Mouse (Mus musculus) heart, embryonic 13.5 days (tissue): ENCODE measurements around the gene Commd1. TPM values are rescaled to one million over a fixed set of nuclear protein-coding genes. Genes with fewer than 3 reads are reported as not detected.

Source experiments
- ATAC-seq: fragments of 200-750 bp; cut with Nextera tagmentation; 2 replicates; pipeline ENCODE4 v1.8.0; 2017; ENCODE audit warnings: moderate TSS enrichment; ENCODE audit not compliant: insufficient number of reproducible peaks, low FRiP score, low TSS enrichment; ENCODE audit errors: extremely low read depth
- H3K27ac ChIP-seq: fragments of 300-500 bp; sonication (generic); replicated peaks from 2 replicates; pipeline ENCODE4 v1.5.1; 2015; ENCODE audit warnings: moderate library complexity, mild to moderate bottlenecking, inconsistent platforms
- H3K27me3 ChIP-seq: fragments of 300-500 bp; sonication (generic); replicated peaks from 2 replicates; pipeline ENCODE4 v1.6.1; 2015; ENCODE audit warnings: mild to moderate bottlenecking, inconsistent platforms
- H3K36me3 ChIP-seq: fragments of 300-500 bp; sonication (generic); 2 replicates; pipeline ENCODE4 v1.6.1; 2015; ENCODE audit warnings: mild to moderate bottlenecking, inconsistent platforms
- H3K4me1 ChIP-seq: fragments of 300-500 bp; sonication (generic); 2 replicates; pipeline ENCODE4 v1.6.1; 2015; ENCODE audit warnings: inconsistent platforms
- H3K4me2 ChIP-seq: fragments of 300-500 bp; sonication (generic); 2 replicates; pipeline ENCODE4 v1.6.1; 2015; ENCODE audit warnings: inconsistent platforms, mild to moderate bottlenecking, moderate library complexity
- H3K4me3 ChIP-seq: fragments of 300-500 bp; sonication (generic); 2 replicates; pipeline ENCODE4 v1.5.1; 2015; ENCODE audit warnings: moderate library complexity, mild to moderate bottlenecking, inconsistent platforms
- H3K9ac ChIP-seq: fragments of 300-500 bp; sonication (generic); 2 replicates; pipeline ENCODE4 v1.6.1; 2015; ENCODE audit warnings: inconsistent platforms, mild to moderate bottlenecking, moderate library complexity
- H3K9me3 ChIP-seq: fragments of 300-500 bp; sonication (generic); 2 replicates; pipeline ENCODE4 v1.6.1; 2016; ENCODE audit warnings: inconsistent platforms
- WGBS: fragments of 180-500 bp; shearing (Covaris S2); methylation state at CpG from one replicate; pipeline ENCODE4 v1.1.7; 2015; ENCODE audit warnings: mixed read lengths; 5-methylcytosine and 5-hydroxymethylcytosine counted together
- polyA plus RNA-seq: library from polyadenylated mRNA; unstranded; fragments of >200 nt; fragmentation: Nextera tagmentation; extraction: Ambion mirVana; gene quantifications from 2 replicates; pipeline ENCODE4 v1.2.1, GENCODE M21; 2015

Commd1 gene
- polyA plus RNA-seq, 1 experiment from 2014 or later, result 309 TPM

GRCm38 (mm10) chr11:22970546-22970945, 11.6 kb downstream of the Commd1 start:
- no peak overlapping the region for H3K27ac ChIP-seq
- no peaks in the 10 kb centered on the region for H3K27me3 ChIP-seq
- peaks cover 12% of the 10 kb centered on the region for H3K4me1 ChIP-seq
- H3K4me3 ChIP-seq, result no peak overlapping the region
- peaks cover 50% of the 10 kb centered on the region for H3K9me3 ChIP-seq
- peaks cover 63% of the 10 kb centered on the region for H3K36me3 ChIP-seq
- no peak overlapping the region for H3K4me2 ChIP-seq
- H3K9ac ChIP-seq, result no peak overlapping the region
- WGBS, result 95% methylated on average over 1 of the region's 1 CpGs
- ATAC-seq, result no peak

GRCm38 (mm10) chr11:22969486-22969885, 12.7 kb downstream of the Commd1 start:
- Histone ChIP-seq H3K4me2 (no peak overlapping the region), H3K36me3 (peaks cover 61% of the 10 kb centered on the region), H3K27ac (no peak overlapping the region), H3K4me3 (no peak overlapping the region), H3K9me3 (peaks cover 50% of the 10 kb centered on the region), H3K9ac (no peak overlapping the region), H3K27me3 (no peaks in the 10 kb centered on the region), H3K4me1 (peaks cover 12% of the 10 kb centered on the region)
- 52% methylated on average over 6 of the region's 6 CpGs for WGBS
- ATAC-seq, result no peak

GRCm38 (mm10) chr11:22965503-22965902, 16.7 kb downstream of the Commd1 start:
- no peak overlapping the region for H3K27ac ChIP-seq
- H3K9ac ChIP-seq, result no peak overlapping the region
- no peaks in the 10 kb centered on the region for H3K27me3 ChIP-seq
- no peak for ATAC-seq
- peaks cover 7% of the 10 kb centered on the region; the same call in 1 of the 2 replicates for H3K4me1 ChIP-seq
- WGBS, result 74% methylated on average over 4 of the region's 4 CpGs
- H3K4me3 ChIP-seq, result no peak overlapping the region
- no peak overlapping the region for H3K4me2 ChIP-seq
- peaks cover 27% of the 10 kb centered on the region for H3K36me3 ChIP-seq
- peaks cover 23% of the 10 kb centered on the region for H3K9me3 ChIP-seq

- ATAC-seq, result no peak
- H3K4me1 ChIP-seq, result peaks cover 7% of the 10 kb centered on the region; the same call in 1 of the 2 replicates
- peaks cover 25% of the 10 kb centered on the region for H3K36me3 ChIP-seq
- no peak overlapping the region for H3K4me2 ChIP-seq
- WGBS, result 64% methylated on average over 4 of the region's 4 CpGs
- H3K27ac ChIP-seq, result no peak overlapping the region
- H3K27me3 ChIP-seq, result no peaks in the 10 kb centered on the region
- H3K9ac ChIP-seq, result no peak overlapping the region
- no peak overlapping the region for H3K4me3 ChIP-seq
- peaks cover 19% of the 10 kb centered on the region for H3K9me3 ChIP-seq
Observed at GRCm38 (mm10) chr11:22964401-22964800, 17.8 kb downstream of the Commd1 start.

GRCm38 (mm10) chr11:22962101-22962500, 20.1 kb downstream of the Commd1 start:
- Histone ChIP-seq H3K36me3 (peaks cover 16% of the 10 kb centered on the region), H3K4me1 (peaks cover 7% of the 10 kb centered on the region; the same call in 1 of the 2 replicates), H3K9me3 (peaks cover 11% of the 10 kb centered on the region), H3K9ac (no peak overlapping the region), H3K27me3 (no peaks in the 10 kb centered on the region), H3K4me2 (no peak overlapping the region), H3K4me3 (no peak overlapping the region), H3K27ac (no peak overlapping the region)
- 74% methylated on average over 1 of the region's 1 CpGs for WGBS
- no peak for ATAC-seq

GRCm38 (mm10) chr11:22957791-22958374, 24.3 kb downstream of the Commd1 start:
- Histone ChIP-seq H3K27ac (no peak overlapping the region), H3K36me3 (peaks cover 27% of the 10 kb centered on the region), H3K9me3 (no peaks in the 10 kb centered on the region), H3K27me3 (no peaks in the 10 kb centered on the region), H3K9ac (no peak overlapping the region), H3K4me2 (no peak overlapping the region), H3K4me1 (no peaks in the 10 kb centered on the region; the same call in 1 of the 2 replicates), H3K4me3 (no peak overlapping the region)
- ATAC-seq, result no peak
- 79% methylated on average over 4 of the region's 4 CpGs for WGBS

- ATAC-seq, result no peak
- 60% methylated on average over 4 of the region's 4 CpGs for WGBS
Observed at GRCm38 (mm10) chr11:22956830-22957229, 25.4 kb downstream of the Commd1 start.

GRCm38 (mm10) chr11:22956346-22956745, 25.8 kb downstream of the Commd1 start:
- H3K4me3 ChIP-seq, result no peak overlapping the region
- H3K9ac ChIP-seq, result no peak overlapping the region
- H3K4me2 ChIP-seq, result no peak overlapping the region
- no peak for ATAC-seq
- no peak overlapping the region for H3K27ac ChIP-seq
- H3K36me3 ChIP-seq, result peaks cover 38% of the 10 kb centered on the region
- 86% methylated on average over 6 of the region's 6 CpGs for WGBS
- no peaks in the 10 kb centered on the region for H3K9me3 ChIP-seq
- H3K27me3 ChIP-seq, result no peaks in the 10 kb centered on the region
- H3K4me1 ChIP-seq, result no peaks in the 10 kb centered on the region; the same call in 1 of the 2 replicates

More at GRCm38 (mm10) chr11:22956830-22957229, 25.4 kb downstream of the Commd1 start:
- Histone ChIP-seq H3K4me3 (no peak overlapping the region), H3K4me1 (no peaks in the 10 kb centered on the region; the same call in 1 of the 2 replicates), H3K9ac (no peak overlapping the region), H3K27ac (no peak overlapping the region), H3K4me2 (no peak overlapping the region), H3K27me3 (no peaks in the 10 kb centered on the region), H3K9me3 (no peaks in the 10 kb centered on the region), H3K36me3 (peaks cover 34% of the 10 kb centered on the region)

GRCm38 (mm10) chr11:22952668-22953067, 29.5 kb downstream of the Commd1 start:
- Histone ChIP-seq H3K4me2 (no peak overlapping the region), H3K4me3 (no peak overlapping the region), H3K9me3 (no peaks in the 10 kb centered on the region), H3K27me3 (no peaks in the 10 kb centered on the region), H3K4me1 (no peaks in the 10 kb centered on the region; the same call in 1 of the 2 replicates), H3K36me3 (peaks cover 43% of the 10 kb centered on the region), H3K27ac (no peak overlapping the region), H3K9ac (no peak overlapping the region)
- 82% methylated on average over 7 of the region's 7 CpGs for WGBS
- no peak for ATAC-seq

- no peaks in the 10 kb centered on the region for H3K27me3 ChIP-seq
Observed at GRCm38 (mm10) chr11:22950131-22950530, 32.1 kb downstream of the Commd1 start.

GRCm38 (mm10) chr11:22949101-22949500, 33.1 kb downstream of the Commd1 start:
- H3K4me1 ChIP-seq, result no peaks in the 10 kb centered on the region
- 83% methylated on average over 1 of the region's 1 CpGs for WGBS
- H3K27ac ChIP-seq, result no peak overlapping the region
- H3K9me3 ChIP-seq, result no peaks in the 10 kb centered on the region
- no peak for ATAC-seq
- H3K27me3 ChIP-seq, result no peaks in the 10 kb centered on the region
- H3K4me2 ChIP-seq, result no peak overlapping the region
- no peak overlapping the region for H3K4me3 ChIP-seq
- H3K9ac ChIP-seq, result no peak overlapping the region
- peaks cover 22% of the 10 kb centered on the region for H3K36me3 ChIP-seq

More at GRCm38 (mm10) chr11:22950131-22950530, 32.1 kb downstream of the Commd1 start:
- ATAC-seq, result no peak
- no peak overlapping the region for H3K9ac ChIP-seq
- no peak overlapping the region for H3K27ac ChIP-seq
- H3K36me3 ChIP-seq, result peaks cover 28% of the 10 kb centered on the region
- H3K4me3 ChIP-seq, result no peak overlapping the region
- H3K9me3 ChIP-seq, result no peaks in the 10 kb centered on the region
- no peak overlapping the region for H3K4me2 ChIP-seq
- H3K4me1 ChIP-seq, result no peaks in the 10 kb centered on the region
- WGBS, result 83% methylated on average over 6 of the region's 6 CpGs

- H3K36me3 ChIP-seq, result no peaks in the 10 kb centered on the region
- no peak for ATAC-seq
- H3K4me3 ChIP-seq, result no peak overlapping the region
- no peak overlapping the region for H3K9ac ChIP-seq
- H3K27ac ChIP-seq, result no peak overlapping the region
- peaks cover 5% of the 10 kb centered on the region for H3K4me1 ChIP-seq
- no peaks in the 10 kb centered on the region for H3K9me3 ChIP-seq
- no peaks in the 10 kb centered on the region for H3K27me3 ChIP-seq
- H3K4me2 ChIP-seq, result no peak overlapping the region
- 55% methylated on average over 2 of the region's 2 CpGs for WGBS
Observed at GRCm38 (mm10) chr11:22938983-22939382, 43.2 kb downstream of the Commd1 start.
